Mouse (Mus musculus) effector memory CD4-positive, alpha-beta T cell, adult 7 months (primary cell): ENCODE results near the gene Abcg4. TPM values are rescaled to one million over a fixed set of nuclear protein-coding genes. Genes with fewer than 3 reads are reported as not detected.

Source experiments
- polyA plus RNA-seq: library from polyadenylated mRNA; unstranded; fragments of 100-300 nt; shearing (Covaris generic); gene quantifications from one replicate; pipeline ENCODE4 v1.2.1, GENCODE M21; 2017

Gene Abcg4
- polyA plus RNA-seq = not detected

DNA sequence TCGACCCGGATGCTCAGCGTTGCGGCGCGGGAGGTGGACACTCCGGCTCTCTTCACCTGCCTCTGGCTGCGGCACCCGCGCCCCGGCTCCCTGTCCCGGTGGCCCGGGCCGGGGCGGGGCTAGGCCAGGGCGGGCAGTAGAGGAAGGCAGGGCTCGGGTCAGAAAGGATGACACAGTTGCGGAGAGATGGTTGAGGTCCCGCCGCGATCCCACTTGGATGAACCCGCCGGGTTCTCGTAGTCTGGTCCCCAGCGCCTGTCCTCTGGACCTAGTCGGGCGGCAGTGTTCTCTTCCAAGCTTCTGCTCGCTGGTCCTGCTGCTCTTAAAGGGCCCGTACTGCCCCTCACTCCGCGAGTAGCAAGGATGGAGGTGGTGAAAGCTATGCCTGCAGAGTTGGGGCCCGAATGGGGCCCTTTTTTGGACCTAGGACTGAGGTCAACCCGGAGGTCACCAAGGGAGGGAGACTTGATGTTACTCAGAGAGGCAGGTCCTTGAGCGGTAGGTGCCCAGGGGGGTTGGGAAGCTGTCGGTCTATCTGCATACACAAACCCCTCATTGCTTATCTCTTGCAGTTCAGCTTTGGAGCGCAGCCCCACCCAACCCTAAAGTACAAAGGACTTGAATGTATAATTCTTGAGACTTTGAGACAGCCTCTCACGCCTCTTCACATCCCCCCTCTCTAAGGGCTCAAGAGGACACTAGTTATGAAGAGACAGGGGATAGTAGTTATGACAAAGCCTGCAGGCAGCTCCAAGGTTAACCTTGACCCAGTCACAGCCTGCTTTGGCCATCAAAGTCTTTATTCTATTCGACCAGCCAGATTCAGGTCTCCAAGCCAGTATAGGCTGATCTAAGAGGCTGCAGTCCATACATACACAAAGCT, at the start of gene Abcg4:
Gene Abcg4, minus strand, starts transcription at position 540 of the 883 bp plus-strand sequence.

DNA sequence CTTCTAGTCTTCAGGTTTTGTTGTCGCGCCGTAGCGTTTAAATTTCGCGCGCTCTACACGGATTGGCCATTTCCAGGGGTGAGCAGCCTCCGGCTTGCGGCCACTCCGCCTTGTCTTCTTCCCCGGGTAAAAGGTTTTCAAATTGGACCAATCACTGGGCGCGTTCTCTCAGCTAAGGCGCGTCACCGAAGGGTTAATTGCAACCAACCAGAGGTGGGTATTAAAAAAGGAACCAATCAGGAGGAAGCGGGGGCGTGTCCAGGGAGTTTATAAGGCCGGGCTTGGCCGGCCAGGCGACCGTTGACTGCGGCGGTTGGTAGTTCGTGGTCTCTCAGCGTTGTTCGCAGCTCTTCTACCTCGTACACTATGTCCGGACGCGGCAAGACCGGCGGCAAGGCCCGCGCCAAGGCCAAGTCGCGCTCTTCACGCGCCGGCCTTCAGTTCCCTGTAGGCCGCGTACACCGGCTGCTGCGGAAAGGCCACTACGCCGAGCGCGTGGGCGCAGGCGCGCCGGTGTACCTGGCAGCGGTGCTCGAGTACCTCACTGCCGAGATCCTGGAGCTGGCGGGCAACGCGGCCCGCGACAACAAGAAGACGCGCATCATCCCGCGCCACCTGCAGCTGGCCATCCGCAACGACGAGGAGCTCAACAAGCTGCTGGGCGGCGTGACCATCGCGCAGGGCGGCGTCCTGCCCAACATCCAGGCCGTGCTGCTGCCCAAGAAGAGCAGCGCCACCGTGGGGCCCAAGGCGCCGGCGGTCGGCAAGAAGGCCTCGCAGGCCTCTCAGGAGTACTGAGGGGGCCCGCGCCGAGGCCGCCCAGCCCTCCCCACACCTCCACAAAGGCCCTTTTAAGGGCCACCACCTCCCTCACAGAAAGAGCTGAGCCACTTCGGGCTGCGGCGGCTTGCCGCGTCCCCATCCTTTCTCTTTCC, 46.2 kb upstream of the Abcg4 start, which contains the start of gene H2afx:
Gene H2afx, plus strand, starts transcription at position 299 of the 935 bp plus-strand sequence.

DNA sequence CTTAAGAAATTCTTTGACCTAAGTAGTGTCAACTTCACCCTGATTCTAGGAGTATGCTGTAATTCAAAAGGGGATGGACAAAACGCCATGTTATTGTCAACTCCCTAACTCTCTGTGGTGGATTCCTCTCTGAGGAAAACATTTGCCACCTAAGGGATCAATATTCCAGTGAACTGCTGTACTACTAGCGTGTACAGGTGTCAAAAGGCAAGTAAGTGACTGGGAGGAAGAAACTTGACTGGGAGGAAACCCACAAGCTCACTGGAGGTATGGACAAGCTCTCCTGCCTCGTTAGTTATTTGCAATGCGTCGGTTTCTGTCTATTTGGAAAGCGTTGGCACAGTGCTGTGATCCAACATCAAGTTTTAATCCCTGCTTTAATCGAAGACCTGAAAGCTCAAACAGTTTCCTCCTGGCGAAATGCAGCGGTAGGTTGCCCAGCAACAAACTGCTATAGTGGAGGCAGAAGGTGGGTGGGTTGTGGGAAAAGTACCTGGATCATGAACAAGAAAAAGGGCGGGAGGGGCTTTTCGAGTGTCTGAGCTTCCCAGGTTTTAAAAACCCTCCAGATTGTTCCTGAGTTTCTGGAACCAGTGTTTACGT, 37.5 kb upstream of the Abcg4 start, which contains the start of gene Dpagt1:
Gene Dpagt1, plus strand, starts transcription at position 252 of the 603 bp plus-strand sequence.

GRCm38 (mm10) chr9:44319887-44320798, 31.7 kb upstream of the Abcg4 start, which contains the start of gene C2cd2l:
Gene C2cd2l (minus strand): TSS chr9:44320285.

GRCm38 (mm10) chr9:44305466-44306079, 17.2 kb upstream of the Abcg4 start, which contains the start of gene Hinfp:
Gene Hinfp (minus strand): TSS chr9:44305671.

DNA sequence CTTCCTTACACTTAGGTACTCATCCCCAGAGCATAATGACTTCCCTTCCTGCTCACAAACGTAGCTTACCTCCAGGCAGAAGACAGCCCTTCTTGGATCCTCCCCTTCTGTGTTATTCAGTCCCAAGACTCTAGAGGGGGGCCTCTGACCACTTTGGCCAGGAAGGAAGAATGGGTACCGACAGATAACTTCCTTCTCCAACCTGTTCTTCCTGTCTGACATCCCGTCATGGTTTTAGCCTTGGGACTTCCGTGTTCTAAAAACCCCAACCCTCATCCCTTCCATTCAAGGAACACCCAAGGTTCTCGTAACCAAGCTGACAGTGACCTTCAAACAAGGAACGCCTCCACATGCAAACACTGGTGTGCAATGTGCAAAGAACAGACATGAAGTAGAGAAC, 20.0 kb downstream of the Abcg4 start, which contains the start of gene Nlrx1:
Gene Nlrx1, minus strand, starts transcription at position 168 of the 400 bp plus-strand sequence.

GRCm38 (mm10) chr9:44251314-44251713, 37.1 kb downstream of the Abcg4 start, which contains the start of gene Pdzd3:
Gene Pdzd3 (minus strand): TSS chr9:44251471.

GRCm38 (mm10) chr9:44240399-44240798, 48.0 kb downstream of the Abcg4 start, which contains the start of gene Ccdc153:
Gene Ccdc153 (plus strand): TSS chr9:44240676.

GRCm38 (mm10) chr9:44233802-44234478, 54.5 kb downstream of the Abcg4 start, which contains the start of gene Cbl:
Gene Cbl (minus strand): TSS chr9:44234049.

Other genes with a start within 250 kb of the Abcg4 start
- 132 TPM for gene Thy1, start 245.2 kb downstream of the Abcg4 start, polyA plus RNA-seq
- gene Usp2, start 221.6 kb downstream of the Abcg4 start, polyA plus RNA-seq = 17.8 TPM
- not detected for gene Mfrp, start 186.9 kb downstream of the Abcg4 start, polyA plus RNA-seq
- gene C1qtnf5, start 181.4 kb downstream of the Abcg4 start, polyA plus RNA-seq = not detected
- gene Gm49380, start 175.1 kb downstream of the Abcg4 start, polyA plus RNA-seq = not detected
- 16.6 TPM for gene Rnf26, start 175.1 kb downstream of the Abcg4 start, polyA plus RNA-seq
- 0.67 TPM for gene Mcam, start 154.1 kb downstream of the Abcg4 start, polyA plus RNA-seq
- 33.9 TPM for gene Cbl, start 54.6 kb downstream of the Abcg4 start, polyA plus RNA-seq
- not detected for gene Ccdc153, start 47.9 kb downstream of the Abcg4 start, polyA plus RNA-seq
- 0.23 TPM for gene Pdzd3, start 37.1 kb downstream of the Abcg4 start, polyA plus RNA-seq
- gene Nlrx1, start 20.0 kb downstream of the Abcg4 start, polyA plus RNA-seq = 4.8 TPM
- 34.4 TPM for gene Hinfp, start 17.1 kb upstream of the Abcg4 start, polyA plus RNA-seq
- 12.7 TPM for gene C2cd2l, start 31.7 kb upstream of the Abcg4 start, polyA plus RNA-seq
- gene Dpagt1, start 37.4 kb upstream of the Abcg4 start, polyA plus RNA-seq = 8.7 TPM
- gene H2afx, start 46.1 kb upstream of the Abcg4 start, polyA plus RNA-seq = 61.7 TPM
- 14.8 TPM for gene Hmbs, start 55.6 kb upstream of the Abcg4 start, polyA plus RNA-seq
- 50.0 TPM for gene Vps11, start 73.1 kb upstream of the Abcg4 start, polyA plus RNA-seq
- gene Hyou1, start 90.9 kb upstream of the Abcg4 start, polyA plus RNA-seq = 15.7 TPM
- gene Slc37a4, start 108.2 kb upstream of the Abcg4 start, polyA plus RNA-seq = 13.6 TPM
- gene Rps25, start 118.5 kb upstream of the Abcg4 start, polyA plus RNA-seq = 2,034 TPM
- gene Trappc4, start 119.0 kb upstream of the Abcg4 start, polyA plus RNA-seq = 90.9 TPM
- gene Ccdc84, start 130.0 kb upstream of the Abcg4 start, polyA plus RNA-seq = 44.8 TPM
- gene Foxr1, start 152.5 kb upstream of the Abcg4 start, polyA plus RNA-seq = 0.71 TPM
- not detected for gene Upk2, start 166.4 kb upstream of the Abcg4 start, polyA plus RNA-seq
- 20.8 TPM for gene Bcl9l, start 194.2 kb upstream of the Abcg4 start, polyA plus RNA-seq